9 mouse cellular contexts compared by ENCODE assay signal in genomic region chr1:180829775-180830174, GRCm38 (mm10). TPM values are rescaled to one million over a fixed set of nuclear protein-coding genes. Genes with fewer than 3 reads are reported as not detected.
DNase-seq lines count a peak whose midpoint lies in the region; ATAC-seq and TF ChIP-seq lines count a peak whose summit lies in the region.
"Had no signal": no experiment of that assay in that cellular context is flagged by ENCODE, and none has a peak within 500 bp of the region (broad histone marks: within the 10 kb centered on the region; RNA-seq: fewer than 3 reads in every experiment).

No protein-coding gene starts in this region.

- no peak overlapping the region for H3K4me3 ChIP-seq in thymus, adult 2 months (ENCODE audit: control insufficient read depth, insufficient read depth, low read length)
- H3K4me3 ChIP-seq in heart, embryonic 14.5 days (ENCODE audit: control insufficient read depth in 1 of 2, insufficient read depth in 1 of 2, low read depth in 1 of 2, low read length in 2 of 2) = no peak overlapping the region
- H3K4me3 ChIP-seq in kidney, adult 2 months (ENCODE audit: insufficient read depth, low read depth, low read length) = no peak overlapping the region

- TF ChIP-seq POLR2A in thymus, adult 2 months (IDR thresholded peaks at IDR 0.05; ENCODE audit: control insufficient read depth, extremely low read depth, insufficient read depth, low read length, poor library complexity) = no peak
- TF ChIP-seq POLR2A in kidney, adult 2 months (IDR thresholded peaks at IDR 0.05; ENCODE audit: low read depth, low read length) = no peak

- H3K9me3 ChIP-seq in heart, embryonic 14.5 days (ENCODE audit: control insufficient read depth, low read length) = 0 out of 2 replicates have a peak, but pooled peaks cover 2% of the 10 kb centered on the region

- WGBS in thymus, adult 2 months = 34% methylated on average over 11 of the region's 11 CpGs
- WGBS in heart, embryonic 14.5 days = 68% methylated on average over 11 of the region's 11 CpGs
- WGBS in kidney, adult 2 months = 72% methylated on average over 11 of the region's 11 CpGs

- ATAC-seq in heart, embryonic 14.5 days (ENCODE audit: insufficient number of reproducible peaks, insufficient read depth, low FRiP score, low read depth) = no peak
- no peak for ATAC-seq in frontal cortex, adult (ENCODE audit: low TSS enrichment)

- H3K9ac ChIP-seq in heart, embryonic 14.5 days (ENCODE audit: low read length) = no peak overlapping the region

- no peak overlapping the region for H3K27ac ChIP-seq in thymus, adult 2 months (ENCODE audit: control insufficient read depth, insufficient read depth, low read length)
- H3K27ac ChIP-seq in heart, embryonic 14.5 days (replicated peaks in 1 of 2; ENCODE audit: control insufficient read depth in 1 of 2, insufficient read depth in 1 of 2, low read depth in 2 of 2, low read length in 2 of 2) = no peak overlapping the region; a peak in 1 of 4 replicates
- no peak overlapping the region for H3K27ac ChIP-seq in kidney, adult 2 months (ENCODE audit: insufficient read depth, low read depth, low read length)
- H3K27ac ChIP-seq: kidney, postnatal 0 days had no signal

- no peak for TF ChIP-seq CTCF in thymus, adult 2 months (IDR thresholded peaks at IDR 0.05; ENCODE audit: borderline replicate concordance, control insufficient read depth, extremely low read depth, insufficient read depth, low read length, poor library complexity)
- no peak for TF ChIP-seq CTCF in kidney, adult 2 months (conservative IDR thresholded peaks at IDR 0.05; ENCODE audit: insufficient read depth, insufficient read length, low read depth, low read length)

- no peaks in the 10 kb centered on the region for H3K36me3 ChIP-seq in thymus, adult 2 months (ENCODE audit: control insufficient read depth, insufficient read depth, low read length)
- H3K36me3 ChIP-seq in heart, embryonic 14.5 days (ENCODE audit: control insufficient read depth, insufficient read depth, low read length) = no peaks in the 10 kb centered on the region
- H3K36me3 ChIP-seq in kidney, adult 2 months (ENCODE audit: control insufficient read depth, insufficient read depth, low read length) = no peaks in the 10 kb centered on the region

- peak overlapping the region; percentile 50 for H3K4me2 ChIP-seq in heart, embryonic 14.5 days (ENCODE audit: low read length)

- DNase-seq in thymus, postnatal 0 days (ENCODE audit: low spot score) = peak; percentile 48
- no peak for DNase-seq in thymus, adult 2 months
- peak; percentile 72 for DNase-seq in lung, postnatal 36 days
- DNase-seq in layer of hippocampus, adult 9-11 months = no peak
- no peak for DNase-seq in frontal cortex, postnatal 10 days (ENCODE audit: low spot score in 2 of 2)
- DNase-seq in kidney, adult 2 months = no peak

- peaks cover 17% of the 10 kb centered on the region for H3K4me1 ChIP-seq in thymus, adult 2 months (replicated peaks; ENCODE audit: control insufficient read depth, insufficient read depth, low read length)
- H3K4me1 ChIP-seq in heart, embryonic 14.5 days (ENCODE audit: control insufficient read depth in 2 of 2, insufficient read depth in 2 of 2, low read length in 2 of 2) = peaks cover 15 to 17% of the 10 kb centered on the region in 2 experiments
- H3K4me1 ChIP-seq in kidney, adult 2 months (ENCODE audit: control insufficient read depth, insufficient read depth, low read length) = no peaks in the 10 kb centered on the region

- H3K27me3 ChIP-seq in thymus, adult 2 months (ENCODE audit: control insufficient read depth, insufficient read depth, low read length) = no peaks in the 10 kb centered on the region
- H3K27me3 ChIP-seq in heart, embryonic 14.5 days (ENCODE audit: control insufficient read depth, insufficient read depth, low read length) = no peaks in the 10 kb centered on the region
- no peaks in the 10 kb centered on the region for H3K27me3 ChIP-seq in kidney, adult 2 months (replicated peaks; ENCODE audit: control insufficient read depth, insufficient read depth, low read length)

RNA-seq across cellular contexts. Expression of gene H3f3a, which starts 16.0 kb away (rescaled TPM):
- 2,900 and 2,949 TPM in 2 replicates for polyA plus RNA-seq in thymus, postnatal 0 days (2015; fragmentation: Nextera tagmentation; extraction: Ambion mirVana)
- polyA plus RNA-seq in thymus, adult 2 months (2012; rRNA removed) = 750 and 796 TPM in 2 replicates
- 1,749 and 1,827 TPM in 2 replicates for polyA plus RNA-seq in heart, embryonic 14.5 days (2014; fragmentation: Nextera tagmentation; extraction: Ambion mirVana)
- polyA plus RNA-seq in kidney, adult 2 months (2012; rRNA removed) = 324 and 348 TPM in 2 replicates

RNA-seq across cellular contexts. Expression of gene Sde2, which starts 21.2 kb away (rescaled TPM):
- 34.4 and 38.7 TPM in 2 replicates for polyA plus RNA-seq in thymus, postnatal 0 days (2015; fragmentation: Nextera tagmentation; extraction: Ambion mirVana)
- polyA plus RNA-seq in thymus, adult 2 months (2012; rRNA removed) = 18.4 and 19.4 TPM in 2 replicates
- polyA plus RNA-seq in heart, embryonic 14.5 days (2014; fragmentation: Nextera tagmentation; extraction: Ambion mirVana) = 22.3 TPM in 2 replicates
- polyA plus RNA-seq in kidney, adult 2 months (2012; rRNA removed) = 6.2 and 8.4 TPM in 2 replicates

Comparison
In these comparisons a context has a peak if more than half of its experiments do, and no peak if none do; other contexts are left out.
1. DNase-seq: peak in thymus, postnatal 0 days (single experiment) and lung, postnatal 36 days (single experiment); none in thymus, adult 2 months (single experiment), layer of hippocampus, adult 9-11 months (single experiment), frontal cortex, postnatal 10 days (0 of 2) and kidney, adult 2 months (single experiment).